Mouse (Mus musculus) liver, embryonic 11.5 days (tissue): Measurements from ENCODE around the gene Prune2. TPM values are rescaled to one million over a fixed set of nuclear protein-coding genes. Genes with fewer than 3 reads are reported as not detected.

Experiments
- polyA plus RNA-seq: library from polyadenylated mRNA; unstranded; fragments of >200 nt; fragmentation: Nextera tagmentation; extraction: Ambion mirVana; gene quantifications from 2 replicates; pipeline ENCODE4 v1.2.1, GENCODE M21; 2014

The Prune2 gene
- polyA plus RNA-seq, 1 experiment from 2014 or later, result 1.4 TPM

Other genes starting within 250 kb of the Prune2 start
- gene Vps13a, start 175.2 kb upstream of the Prune2 start, polyA plus RNA-seq, result 14.1 and 19.4 TPM in 2 replicates
- gene Foxb2, start 82.3 kb upstream of the Prune2 start, polyA plus RNA-seq, result not detected in 2 replicates